Mouse (Mus musculus): ENCODE results near the gene Tnfrsf1a. TPM values are rescaled to one million over a fixed set of nuclear protein-coding genes. Genes with fewer than 3 reads are reported as not detected.
A peak's percentile ranks its signal among the peaks of the same experiment; 100 is the strongest.

Gene Tnfrsf1a
- total RNA-seq, 2 experiments from 2014 or later = 56.6 to 56.9 TPM

DNA sequence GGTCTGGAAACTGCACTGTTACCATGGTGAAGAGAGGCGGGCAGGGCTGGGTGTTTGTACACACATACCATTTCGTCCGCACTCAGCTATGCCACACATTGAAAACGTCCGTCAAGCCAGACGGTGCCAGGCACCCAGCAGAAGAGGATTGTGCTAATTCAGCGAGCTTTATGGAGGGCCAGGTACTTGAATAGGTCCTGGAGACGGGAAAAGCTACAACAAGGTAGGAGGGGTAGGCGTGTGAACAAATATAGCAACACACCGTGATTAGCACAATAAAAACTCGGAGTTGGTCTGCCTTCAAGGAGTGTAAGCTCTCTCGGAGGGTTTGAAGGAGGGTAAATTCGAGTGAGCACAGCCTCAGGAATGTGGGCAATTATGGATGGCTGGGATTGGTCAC, 26.4 kb upstream of the Tnfrsf1a start:
- ATAC-seq (replicated peaks; ENCODE audit: poor library complexity) = no peak

DNA sequence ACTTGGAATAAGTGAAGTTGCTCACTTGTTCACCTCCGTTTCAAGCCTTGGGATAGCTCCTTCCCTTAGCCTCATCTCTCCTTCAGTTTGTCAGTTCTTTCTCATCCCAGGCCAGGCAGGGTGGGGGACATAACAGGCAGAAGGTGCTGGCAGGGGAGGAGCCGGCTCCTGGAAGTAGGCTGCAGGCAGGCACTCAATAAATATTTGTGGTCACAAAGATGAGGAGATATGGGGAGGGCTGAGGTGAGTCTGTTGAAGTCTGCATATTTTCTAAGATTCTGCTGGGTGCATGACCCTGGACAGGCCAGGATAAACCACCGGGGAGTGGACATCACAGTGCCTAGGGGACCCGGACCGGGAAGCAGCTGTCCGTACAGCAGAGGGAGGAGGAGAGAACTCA, 25.6 kb upstream of the Tnfrsf1a start:
- no peak for ATAC-seq (replicated peaks; ENCODE audit: poor library complexity)

DNA sequence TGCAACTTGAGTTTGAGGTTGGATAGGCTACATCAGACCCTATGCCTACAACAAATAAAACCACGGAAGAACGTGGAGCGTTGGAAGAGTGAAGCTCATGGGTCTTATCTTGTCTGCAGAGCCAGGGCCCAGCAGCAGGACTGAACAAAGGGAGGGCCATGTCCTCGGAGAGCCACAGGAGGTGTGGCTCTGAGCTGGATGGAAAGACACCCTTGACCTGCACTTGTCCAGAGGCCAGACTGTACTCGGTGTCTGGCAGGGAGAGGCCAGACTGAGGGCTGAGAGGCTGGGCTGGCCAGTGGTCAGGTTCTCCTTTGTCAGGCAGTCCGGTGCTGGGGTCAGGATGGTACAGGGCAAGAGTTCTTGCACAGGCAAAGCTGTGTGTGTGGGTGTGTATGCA, 23.8 kb upstream of the Tnfrsf1a start:
- no peak for ATAC-seq (replicated peaks; ENCODE audit: poor library complexity)

DNA sequence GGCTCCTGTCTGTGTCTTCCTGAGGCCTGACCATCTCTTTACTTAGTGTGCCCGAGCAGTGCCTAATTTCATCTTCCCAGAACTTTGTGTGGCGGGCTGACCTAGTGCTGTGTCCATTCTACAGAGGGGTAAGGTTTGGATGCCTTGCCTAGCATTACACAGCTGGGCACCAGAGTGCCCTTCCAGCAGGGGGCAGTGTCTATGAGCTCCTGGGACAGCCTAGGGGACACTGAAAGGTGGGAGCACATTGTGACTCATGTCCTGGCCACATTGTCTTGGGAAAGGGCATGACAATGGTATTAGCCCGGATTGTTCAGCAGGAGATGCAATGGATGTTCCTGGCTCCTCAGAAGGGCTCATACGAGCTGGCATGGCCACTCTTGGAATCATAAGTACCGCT, 20.9 kb upstream of the Tnfrsf1a start:
- peak; percentile 70 for ATAC-seq (replicated peaks; ENCODE audit: poor library complexity)

DNA sequence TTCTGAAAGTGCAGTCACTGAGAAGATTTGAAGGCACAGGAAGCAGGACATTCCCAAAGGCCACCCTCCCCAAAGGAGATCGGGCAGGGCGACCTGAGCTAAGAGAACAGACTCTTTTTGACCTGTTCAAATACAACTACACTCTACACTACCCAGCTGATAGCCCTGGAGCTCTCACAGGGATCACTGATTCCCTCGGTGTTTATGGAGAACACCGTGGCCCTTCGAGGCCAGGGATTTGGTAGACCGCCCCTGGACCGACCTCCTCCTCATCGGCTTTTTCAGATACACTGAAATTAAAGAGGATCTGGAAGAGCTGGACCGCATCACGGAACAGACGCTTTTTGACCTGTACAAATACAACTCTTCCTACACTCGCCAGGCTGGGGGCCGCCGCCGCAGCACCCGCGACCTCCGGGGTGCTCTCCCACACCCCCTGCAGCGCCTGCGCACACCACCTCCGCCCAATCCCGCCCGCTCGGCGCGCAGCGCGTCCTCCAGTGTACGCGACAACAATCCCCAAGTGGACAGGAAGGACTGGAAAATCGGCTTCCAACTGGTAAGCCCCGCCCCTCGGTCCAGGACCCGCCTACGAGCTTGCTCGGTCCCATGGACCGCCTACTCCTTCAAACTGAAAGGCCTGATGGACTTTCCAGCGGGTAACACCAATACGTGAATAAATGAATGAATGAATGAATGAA, 18.4 kb upstream of the Tnfrsf1a start:
- peak; percentile 72 for ATAC-seq (replicated peaks; ENCODE audit: poor library complexity)

DNA sequence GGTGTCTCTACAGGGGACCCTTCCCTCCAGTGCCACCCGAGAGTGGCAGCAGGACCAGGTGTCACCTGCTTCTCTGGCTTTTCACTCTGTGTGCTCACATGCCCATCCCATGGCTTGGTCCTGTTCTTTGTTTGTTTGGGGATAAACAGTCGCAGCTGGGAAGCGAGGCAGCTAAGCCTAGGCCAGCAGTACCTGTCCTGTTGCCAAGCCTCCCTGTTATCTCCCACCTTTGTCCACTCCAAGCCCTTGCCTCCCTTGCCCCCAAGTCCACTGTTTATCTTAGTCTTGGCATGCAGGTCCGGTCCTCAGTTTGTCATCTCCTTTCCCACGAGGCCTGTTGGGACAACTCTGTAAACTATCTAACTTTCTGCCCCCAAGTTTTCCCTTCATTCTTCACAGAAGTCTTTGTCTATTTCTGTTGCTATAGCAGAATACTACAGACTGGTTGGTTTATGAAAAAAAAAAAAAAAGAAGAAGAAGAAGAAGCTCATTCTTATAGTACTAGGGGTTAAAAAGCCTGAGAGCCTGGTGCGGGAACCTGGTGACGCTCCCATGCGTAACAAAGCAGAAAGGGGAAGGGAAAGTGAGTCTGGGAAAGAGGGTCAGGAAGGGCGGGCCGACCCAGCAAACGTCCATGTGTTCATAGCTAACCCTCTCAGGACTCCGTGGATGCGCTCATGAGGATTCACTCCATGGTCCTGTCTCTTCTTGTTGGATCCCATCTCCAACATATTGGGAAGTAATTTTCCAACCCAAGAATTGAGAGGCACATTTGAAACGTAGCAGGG, 15.9 kb upstream of the Tnfrsf1a start:
- peak; percentile 79 for ATAC-seq (replicated peaks; ENCODE audit: poor library complexity)

DNA sequence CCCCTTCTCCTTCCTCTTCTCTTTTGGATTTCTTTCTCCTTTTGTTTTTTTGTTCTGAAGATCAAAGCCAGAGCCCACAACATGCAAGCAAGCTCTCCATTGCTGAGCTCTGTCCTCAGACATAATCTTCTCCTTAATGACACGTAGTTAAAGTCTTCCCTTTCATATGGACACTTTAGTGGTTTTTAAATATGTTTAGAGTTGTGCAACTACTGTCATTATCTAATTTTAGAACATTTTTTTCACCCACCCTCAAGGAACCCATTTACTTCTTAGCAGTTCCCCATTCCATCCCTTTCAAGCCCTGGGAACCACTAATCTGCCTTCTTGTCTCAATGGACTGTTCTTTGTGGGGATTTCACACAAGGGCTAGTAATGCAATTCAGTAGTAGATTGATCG, 14.8 kb upstream of the Tnfrsf1a start:
- ATAC-seq (replicated peaks; ENCODE audit: poor library complexity) = peak; percentile 45

DNA sequence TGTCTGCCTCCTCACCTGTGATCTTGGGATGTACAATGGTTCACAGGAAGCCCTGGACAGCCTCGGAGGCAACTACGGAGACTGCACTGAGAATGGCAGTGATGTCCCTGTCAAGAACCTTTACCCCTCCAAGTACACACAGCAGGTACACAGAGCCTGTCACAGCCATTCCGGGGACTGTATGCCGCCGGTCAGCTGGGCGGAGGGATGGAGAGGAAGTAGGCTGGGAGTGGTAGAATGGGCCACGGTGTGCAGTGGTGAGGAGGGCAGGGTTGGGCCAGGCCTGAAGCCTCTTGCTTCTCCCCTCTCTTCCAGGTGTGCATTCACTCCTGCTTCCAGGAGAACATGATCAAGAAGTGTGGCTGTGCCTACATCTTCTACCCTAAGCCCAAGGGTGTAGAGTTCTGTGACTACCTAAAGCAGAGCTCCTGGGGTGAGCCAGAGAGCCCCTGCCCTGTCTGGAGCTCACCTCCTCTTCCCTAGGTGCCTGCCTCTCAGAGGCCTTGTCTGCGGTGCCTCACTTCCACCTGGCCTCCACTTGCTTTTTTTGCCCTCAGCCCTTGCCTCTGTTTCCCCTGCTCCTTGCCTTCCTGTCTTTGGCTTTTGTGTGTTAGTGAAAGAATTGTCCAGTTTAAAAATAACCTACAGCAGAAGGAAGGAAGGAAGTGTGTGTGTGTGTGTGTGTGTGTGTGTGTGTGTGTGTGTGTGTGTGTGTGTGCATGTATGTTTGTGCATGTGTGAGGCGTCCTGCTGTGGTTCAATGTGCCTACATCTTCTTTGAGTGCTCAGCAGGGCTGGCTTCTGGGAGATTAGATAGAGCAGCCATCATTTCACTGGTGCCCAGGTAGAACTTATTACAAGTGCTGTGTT, 10.1 kb upstream of the Tnfrsf1a start:
- peak; percentile 21; the same call in 1 of the 2 replicates for ATAC-seq (replicated peaks; ENCODE audit: poor library complexity)

DNA sequence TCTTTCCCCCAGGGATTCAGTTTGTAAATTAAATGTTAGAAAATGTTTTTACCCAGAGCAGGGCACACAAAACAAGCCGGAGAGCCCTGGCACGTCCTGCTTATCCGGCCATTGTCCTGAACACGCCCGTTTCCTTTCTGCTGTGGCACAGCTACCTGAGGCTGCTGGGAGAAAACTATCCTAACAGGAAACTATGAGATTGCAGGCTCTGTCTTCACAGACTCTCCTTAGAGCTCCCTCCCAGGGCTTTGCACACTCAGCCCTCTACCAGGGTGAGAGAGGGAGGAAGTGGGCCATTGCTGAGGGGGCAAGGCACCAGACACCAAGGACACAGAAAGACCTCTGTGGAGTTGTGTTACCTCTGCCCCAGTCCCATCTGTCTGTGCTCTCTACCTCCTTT, 8.9 kb upstream of the Tnfrsf1a start:
- peak; percentile 47 for ATAC-seq (replicated peaks; ENCODE audit: poor library complexity)

DNA sequence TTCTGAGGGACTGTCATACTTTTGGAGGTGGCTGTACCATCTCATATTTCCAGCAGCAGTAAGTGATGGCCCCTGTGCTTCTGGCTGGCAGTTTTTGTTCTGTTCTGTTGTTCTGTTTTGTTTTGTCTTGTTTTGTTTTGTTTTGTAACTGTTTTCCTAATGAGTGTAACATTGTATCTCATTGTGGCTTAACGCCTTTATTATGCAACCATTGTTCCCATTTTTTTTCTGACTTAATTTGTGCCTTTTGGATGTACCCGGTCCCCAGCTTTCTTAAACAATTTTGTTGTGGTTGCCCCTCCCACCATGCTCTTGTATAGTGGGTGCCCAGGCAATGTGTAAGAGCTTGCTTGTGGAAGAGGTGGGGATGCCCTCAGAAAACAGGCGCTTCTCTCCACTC, 7.0 kb upstream of the Tnfrsf1a start:
- ATAC-seq (replicated peaks; ENCODE audit: poor library complexity) = peak; percentile 29

DNA sequence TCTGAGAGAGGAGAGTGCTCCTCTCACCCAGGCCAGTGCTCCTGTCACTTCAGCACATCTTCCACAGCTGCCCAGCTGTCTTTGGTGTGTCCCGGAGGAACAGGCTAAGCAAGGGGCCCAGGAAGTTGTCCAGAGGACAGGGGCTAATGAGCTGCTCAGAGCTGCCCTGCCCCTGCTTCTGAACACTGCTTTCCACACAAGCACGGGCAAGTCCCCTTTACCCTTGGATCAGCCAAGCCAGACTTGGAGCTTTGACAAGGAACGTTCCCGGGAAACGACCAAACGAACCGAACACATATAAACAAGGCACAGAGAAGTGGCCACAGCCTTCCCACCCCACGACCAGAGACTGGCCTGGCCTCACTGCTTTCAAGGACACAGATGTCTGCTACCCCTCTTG, 5.1 kb upstream of the Tnfrsf1a start:
- no peak for ATAC-seq (replicated peaks; ENCODE audit: poor library complexity)

DNA sequence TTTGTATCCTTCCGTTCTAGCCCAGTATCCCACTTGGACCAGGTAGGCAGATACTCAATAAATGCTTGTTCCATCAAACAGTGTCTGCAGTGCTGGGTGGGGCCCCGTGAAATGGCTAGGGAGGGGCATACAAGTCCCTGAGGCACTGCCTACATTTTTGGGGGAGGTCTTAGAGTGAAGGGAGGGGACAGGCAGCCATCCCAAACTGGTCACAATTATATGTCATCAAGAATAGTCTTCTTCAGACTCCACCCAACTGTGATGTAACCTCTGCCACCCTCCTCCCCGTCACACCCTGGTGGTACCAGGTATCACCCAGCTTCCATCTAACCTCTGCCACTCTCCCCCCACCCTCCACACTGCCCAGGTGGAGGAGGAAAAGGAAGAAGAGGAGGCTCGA, 4.3 kb upstream of the Tnfrsf1a start:
- no peak for ATAC-seq (replicated peaks; ENCODE audit: poor library complexity)

DNA sequence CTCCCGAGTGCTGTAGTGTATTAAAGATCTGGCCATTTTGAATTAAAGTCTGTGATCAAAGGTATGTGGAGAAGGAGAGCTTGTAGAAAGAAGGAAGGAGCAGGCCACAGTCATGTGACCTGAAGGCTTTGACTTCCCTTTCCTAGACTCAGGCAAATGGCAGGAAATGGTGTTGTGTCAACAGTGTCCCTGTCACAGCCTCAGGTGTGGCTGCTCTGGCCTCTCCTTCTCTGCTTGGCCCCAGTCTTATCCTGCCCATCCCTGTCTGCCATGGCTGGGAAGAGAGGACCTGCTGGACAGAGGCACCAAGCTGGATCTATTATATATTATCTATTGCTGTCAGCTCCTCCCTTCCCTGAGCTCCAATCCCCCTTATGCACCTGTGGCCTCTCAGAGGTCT, 3.5 kb upstream of the Tnfrsf1a start:
- peak; percentile 48 for ATAC-seq (replicated peaks; ENCODE audit: poor library complexity)

DNA sequence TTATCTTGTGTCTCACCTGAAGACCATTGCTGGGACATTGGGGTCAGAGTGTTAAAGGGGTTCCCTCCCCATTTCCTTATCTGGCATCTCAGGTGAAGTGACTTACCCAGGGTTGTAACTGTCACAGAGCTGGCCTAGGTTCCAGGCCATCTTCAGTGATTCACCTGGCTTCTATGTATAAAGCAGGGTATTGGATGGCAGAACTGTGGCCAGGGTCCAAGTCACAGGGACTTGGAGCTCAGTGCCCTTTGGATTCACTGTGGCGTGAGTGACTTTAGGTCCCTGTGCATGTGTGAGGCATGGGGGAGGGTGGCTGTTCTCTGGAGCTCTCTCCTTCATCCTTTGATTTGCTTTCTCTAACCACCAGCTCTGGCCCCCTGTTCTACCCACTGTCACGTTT, 3.1 kb upstream of the Tnfrsf1a start:
- no peak for ATAC-seq (replicated peaks; ENCODE audit: poor library complexity)

DNA sequence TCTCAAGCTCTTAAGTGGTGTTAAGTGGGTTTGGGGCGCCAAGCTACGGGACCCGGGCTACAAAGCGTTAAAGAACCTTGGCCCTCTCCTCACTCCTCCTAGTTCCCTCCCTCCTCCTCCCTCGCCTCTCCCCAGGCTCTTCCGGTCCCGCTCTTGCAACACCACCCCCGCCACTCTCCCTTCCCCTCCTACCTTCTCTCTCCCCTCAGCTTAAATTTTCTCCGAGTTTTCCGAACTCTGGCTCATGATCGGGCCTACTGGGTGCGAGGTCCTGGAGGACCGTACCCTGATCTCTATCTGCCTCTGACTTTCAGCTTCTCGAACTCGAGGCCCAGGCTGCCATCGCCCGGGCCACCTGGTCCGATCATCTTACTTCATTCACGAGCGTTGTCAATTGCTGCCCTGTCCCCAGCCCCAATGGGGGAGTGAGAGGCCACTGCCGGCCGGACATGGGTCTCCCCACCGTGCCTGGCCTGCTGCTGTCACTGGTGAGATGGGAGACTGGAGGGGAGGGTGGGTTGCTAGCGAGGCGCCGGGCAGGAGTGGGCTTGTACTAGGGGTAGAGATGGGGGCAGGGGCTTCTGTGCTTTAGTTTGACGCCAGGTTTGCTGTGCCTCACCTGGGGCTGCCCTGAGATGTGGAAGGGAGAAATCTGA, 541 bp downstream of the Tnfrsf1a start:
- ATAC-seq (replicated peaks; ENCODE audit: poor library complexity) = peak; percentile 72

DNA sequence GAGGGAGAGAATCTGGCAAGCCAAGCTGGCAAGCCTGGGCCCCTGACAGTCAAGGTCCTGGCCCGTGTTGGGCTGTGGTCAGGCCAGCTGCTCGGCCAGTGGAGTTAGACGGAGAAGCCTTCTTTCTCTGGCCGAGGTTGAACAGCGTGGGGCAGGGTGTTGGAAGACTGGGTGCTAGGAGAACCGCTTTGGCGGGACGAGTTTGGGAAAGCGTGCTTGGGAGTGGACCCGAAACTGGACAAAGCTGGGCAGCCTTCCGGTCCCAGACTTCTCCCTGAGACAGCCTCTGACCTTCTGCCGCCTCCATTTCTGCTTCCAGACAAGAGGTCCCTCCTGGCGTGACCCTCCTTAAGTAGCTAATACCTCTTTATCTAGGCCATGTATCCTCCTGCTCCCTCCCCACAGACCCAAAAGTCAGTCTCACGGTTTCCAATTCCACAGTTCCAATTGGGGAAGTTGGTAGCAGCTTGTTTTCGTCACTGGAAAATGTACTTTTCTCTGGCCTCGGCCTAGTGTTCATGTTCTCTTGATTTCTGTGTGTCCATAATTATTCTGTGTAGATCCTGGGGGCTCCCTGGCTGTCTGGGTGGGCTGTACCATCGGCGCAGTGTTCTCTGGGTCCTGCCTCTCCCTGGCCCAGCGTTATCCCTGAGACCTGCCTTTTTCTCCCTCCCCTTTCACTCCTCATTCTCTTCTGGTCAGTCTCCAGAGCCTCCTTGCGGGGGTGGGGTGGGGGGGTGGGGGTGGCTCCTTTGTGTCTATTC, 1.3 kb downstream of the Tnfrsf1a start:
- peak; percentile 16 for ATAC-seq (replicated peaks; ENCODE audit: poor library complexity)

DNA sequence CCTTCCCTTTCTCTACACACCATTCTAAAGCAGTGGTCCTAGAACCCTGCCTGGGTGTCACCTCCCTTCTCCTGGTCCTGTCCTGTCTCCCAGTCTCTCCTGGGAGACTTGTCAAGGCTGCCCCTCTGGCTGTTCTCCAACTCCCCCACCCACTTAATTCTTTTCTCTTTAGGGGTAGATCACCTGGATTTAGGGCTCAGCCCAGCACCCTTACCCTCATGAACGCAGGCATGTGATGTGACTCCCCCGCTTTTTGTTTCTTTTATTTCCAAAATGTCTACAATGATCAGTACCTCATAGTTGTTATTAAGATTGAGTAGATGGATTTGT, 1.8 kb downstream of the Tnfrsf1a start:
- ATAC-seq (replicated peaks; ENCODE audit: poor library complexity) = no peak

DNA sequence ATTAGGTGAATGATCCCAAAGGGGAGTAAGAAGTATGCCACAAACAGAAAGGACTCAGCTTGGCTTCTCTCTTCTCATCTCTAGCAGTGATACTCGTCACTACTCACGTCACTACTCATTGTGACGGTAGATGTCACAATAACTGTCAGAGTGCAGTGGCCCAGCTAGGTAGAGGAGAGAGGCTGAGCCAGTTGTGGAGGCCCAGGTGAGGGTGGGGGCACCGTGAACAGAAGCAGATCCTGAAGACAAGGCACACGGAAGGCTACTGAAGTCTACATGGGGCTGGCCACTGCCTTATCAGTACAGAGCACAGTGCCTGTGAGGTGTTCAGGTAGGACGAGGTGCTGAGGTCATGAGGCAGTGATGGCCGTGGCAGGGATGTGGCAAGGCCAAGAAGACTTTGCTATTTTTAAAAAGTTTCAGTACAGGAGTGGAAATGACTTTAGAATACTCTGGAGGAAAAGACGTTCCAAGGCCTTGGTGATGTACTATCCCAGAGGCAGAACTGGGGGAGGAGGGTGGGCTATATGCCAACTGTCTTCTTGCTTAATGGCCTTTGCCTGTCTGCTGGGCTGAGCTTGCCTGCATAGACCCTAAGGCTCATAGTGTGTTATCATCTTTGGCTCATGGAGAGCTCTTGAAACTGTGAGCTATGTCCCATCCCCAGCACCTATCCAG, 2.3 kb downstream of the Tnfrsf1a start:
- peak; percentile 38 for ATAC-seq (replicated peaks; ENCODE audit: poor library complexity)

DNA sequence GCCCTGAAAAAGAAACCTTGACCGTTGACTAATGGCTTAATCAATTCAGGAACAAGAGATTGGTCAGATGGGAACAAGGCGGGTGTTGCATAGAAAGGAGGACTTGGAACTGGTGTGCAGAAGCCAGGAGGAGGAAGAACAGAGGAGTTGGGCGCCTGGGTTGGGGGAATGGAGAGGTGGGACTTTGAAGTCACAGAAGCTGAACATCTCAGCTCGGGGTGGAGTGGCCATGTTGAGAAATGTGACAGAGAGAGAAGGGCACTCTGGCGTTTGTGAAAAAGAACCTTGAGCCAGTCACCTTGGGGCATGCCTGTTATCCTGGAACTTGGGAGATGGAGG, 2.9 kb downstream of the Tnfrsf1a start:
- no peak for ATAC-seq (replicated peaks; ENCODE audit: poor library complexity)

DNA sequence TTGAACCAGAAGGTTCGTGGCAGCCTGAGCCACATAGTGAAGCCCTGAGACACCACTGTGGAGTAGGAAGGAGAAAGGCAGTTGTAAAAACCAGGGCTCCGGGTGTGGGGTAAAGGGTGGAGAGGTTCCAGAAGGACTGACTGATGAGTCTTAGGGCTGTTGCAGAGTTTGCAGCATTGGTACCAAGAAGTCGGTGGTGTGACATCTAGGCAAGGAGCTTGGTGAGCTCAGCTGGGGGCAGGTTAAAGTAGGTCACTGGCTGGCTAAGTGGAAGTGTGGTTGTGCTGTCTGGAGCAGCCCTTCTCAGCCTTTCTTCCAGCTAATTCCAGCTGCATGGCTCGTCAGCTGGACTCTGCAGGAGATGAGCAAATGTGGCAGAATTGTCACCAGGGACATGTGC, 3.6 kb downstream of the Tnfrsf1a start:
- ATAC-seq (replicated peaks; ENCODE audit: poor library complexity) = no peak

Data from megakaryocyte progenitor cell, adult 5-6 weeks (primary cell).